Mouse (Mus musculus) lung, postnatal 10 days (tissue): ENCODE data around the gene Phyhipl.

Source experiments
- DNase-seq: peaks from one replicate; pipeline ENCODE4 v3.0.0; 2021

Gene Phyhipl

DNA sequence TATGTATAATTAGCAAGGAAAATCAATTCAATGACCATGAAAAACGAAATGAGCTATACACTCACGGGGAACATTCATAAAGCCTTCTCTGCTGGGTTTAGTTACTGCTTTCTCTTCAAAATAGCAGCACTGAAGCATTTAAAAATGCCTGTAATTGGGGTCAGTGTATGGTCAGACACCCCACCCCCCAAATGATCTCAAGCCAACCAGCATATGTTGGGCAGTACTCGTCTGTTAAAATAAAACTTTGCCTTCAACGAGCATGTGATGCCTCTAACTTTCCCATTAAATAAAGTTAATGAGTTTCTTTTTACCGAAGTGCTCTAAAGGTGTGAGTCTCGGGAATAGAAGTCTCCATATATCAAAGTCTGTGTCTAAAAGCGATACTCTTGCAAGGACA, at the start of gene Phyhipl:
TSS of gene Phyhipl (minus strand) at position 138 of the 400 bp plus-strand sequence.
- DNase-seq, result no peak

DNA sequence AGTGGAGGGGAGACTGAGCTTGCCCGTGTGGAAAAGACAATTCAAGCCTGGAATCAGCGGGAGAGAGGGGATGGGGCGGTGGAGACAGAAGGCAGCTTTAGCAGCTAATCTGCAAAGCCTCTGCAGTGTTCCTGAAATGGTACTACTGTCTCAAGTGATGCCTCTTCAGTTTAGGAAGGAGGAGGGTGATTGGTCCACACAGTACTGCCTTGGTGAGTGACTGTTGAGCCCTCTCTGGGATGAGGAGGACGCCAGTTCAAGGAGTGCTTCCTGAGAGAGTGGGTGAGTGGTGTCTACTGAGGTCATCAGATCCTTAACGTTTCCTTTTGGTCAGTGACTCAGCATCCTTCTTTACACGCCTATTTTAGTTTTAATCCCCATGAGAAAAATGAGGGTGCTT, 47.4 kb upstream of the Phyhipl start:
- DNase-seq, result no peak

DNA sequence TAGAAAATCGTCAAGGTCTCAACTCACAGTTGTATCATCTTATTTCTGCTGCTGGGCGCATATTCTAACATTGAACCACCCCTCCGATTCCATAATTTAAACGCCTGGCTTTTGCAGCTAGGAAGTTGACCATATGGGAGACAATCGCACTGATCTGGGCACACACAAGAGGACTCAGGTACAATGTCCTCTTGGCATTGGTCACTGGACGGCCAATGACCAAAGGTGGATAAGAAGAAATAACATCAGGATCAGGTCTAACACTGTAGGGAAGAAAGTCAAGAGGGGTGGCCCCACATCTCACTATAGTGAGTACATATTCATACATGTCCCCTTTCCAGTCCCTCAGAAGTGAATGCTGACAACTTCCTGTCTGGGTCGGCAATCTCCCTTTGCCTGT, 43.8 kb upstream of the Phyhipl start:
- DNase-seq, result no peak

DNA sequence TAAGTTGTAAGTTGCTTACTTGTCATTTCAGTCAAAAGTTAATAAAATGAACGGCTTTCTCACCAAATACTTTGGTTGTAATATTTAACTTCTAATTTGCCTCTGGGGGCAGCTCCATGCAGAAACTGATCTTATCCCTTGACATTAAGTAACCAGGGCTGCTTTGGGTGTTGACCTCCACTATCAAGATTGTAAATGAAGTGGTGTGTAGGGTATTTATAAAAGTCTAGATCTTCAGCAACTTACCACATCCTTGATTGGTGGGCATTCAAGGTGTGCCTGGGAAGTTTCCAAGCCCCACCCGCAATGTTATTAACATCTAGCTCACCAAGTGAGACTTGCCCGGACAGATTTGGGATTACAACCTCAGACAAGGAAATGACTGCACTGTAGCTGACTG, 42.2 kb upstream of the Phyhipl start:
- DNase-seq, result no peak

DNA sequence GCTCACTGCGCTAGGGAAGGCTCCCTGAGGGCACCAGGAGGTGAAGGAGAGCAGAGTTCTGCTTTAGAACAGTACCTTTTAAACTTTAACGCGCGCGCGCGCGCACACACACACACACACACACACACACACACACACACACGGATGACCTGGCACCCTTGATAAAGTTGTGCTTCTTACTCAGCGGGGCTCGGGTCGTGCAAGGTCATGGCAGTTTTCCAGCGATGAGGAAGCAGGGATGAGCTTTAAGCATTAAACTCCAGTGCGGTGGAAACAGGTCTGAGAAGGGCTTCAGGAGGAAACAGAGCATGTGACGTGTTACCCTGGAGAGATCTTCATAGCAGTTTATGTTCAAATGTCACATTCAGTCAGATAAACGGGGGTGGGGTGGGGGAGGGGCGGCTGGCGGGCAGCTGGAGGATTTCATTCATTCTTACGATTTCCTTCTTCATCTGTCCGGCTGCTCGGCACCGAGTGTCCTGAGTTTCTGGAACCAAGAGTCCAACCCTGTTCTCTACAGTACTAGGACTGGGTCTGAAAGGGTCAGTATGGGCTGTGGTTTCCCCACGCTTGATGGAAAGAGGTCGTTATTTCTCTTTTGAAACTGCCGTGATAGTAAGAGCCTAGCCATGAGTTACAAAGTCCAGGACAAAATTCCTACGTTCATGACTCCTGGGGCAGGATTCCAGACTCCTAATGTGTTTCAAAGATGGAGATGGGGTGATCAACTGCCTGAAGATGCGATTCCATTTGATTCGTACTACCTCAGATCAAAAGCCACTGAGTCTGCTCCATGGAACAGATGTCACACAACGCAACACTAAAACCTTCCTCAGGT, 41.2 kb upstream of the Phyhipl start:
- peak; percentile 9 for DNase-seq

DNA sequence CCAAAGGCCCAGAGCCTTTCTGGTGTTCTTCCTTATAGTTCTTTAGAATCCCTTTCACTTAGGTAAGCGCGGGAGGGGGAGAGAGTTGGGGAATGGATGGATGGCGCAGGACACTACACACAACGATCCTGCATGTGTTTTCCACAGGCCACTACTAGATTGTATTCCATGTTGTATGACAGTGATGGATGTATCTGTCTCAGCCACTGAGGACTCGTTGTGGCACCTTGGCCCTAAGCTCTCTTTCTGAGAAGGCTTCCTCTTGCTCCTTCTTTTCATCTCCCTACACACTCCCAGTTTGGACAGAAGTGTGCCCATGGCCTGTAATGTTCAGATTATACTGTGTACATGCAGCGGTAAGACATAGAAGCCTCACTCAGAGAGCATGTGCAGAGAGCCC, 33.6 kb upstream of the Phyhipl start:
- DNase-seq, result no peak

DNA sequence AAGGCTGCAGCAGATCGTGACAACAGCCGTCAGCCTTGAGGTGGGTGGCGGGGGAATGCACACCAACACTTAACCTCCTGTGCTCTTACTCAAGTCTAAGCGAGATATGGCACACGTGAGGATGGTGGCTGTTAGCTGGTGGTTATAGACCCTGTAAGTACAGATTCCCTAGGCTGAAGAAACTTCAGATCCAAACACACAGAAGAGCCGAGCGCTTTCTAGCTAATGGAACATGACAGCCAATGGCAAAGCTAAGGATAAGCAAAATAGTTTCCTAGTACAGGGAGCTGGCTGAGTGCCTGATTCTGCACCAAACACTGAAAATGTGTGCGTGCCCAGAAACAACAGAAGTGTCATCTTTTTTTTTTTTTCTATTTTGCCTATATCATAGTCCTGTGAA, 33.1 kb upstream of the Phyhipl start:
- peak; percentile 42 for DNase-seq

DNA sequence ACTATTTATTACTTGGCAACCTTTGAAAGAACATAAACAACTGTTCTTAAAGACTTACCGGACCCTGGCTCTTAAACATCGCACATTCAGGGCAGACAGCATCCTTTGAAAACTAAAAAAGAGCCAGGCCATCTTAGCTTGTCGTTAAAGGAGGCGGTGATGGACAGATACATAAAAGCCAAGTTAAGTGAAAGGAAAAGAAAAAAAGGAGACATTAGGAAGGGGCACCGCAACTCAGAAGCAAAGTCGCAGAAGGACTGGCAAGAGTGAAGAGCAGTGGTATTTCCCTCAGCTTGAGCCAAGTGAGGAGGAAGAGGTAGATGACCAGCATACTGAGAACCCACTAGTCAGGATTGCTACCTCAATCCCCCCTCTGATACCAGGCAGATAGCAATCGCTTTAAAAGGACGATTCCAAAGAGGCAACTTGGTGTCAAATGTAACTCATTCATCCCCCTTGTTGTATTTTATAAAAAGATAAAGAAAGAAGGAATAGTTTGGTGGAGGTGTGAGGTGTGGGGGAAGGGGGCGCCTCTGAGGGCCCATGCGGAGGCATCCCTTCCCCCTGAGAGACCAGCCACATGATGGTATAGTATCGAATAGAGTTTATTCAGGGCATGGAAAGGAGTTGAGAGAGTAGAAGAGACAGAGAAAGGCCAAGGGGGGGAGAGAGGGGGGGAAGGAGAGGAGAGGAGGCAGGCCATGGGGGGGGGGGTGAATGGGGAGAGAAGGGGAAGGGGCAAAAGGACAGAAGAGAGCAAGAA, 31.4 kb upstream of the Phyhipl start:
- no peak for DNase-seq

DNA sequence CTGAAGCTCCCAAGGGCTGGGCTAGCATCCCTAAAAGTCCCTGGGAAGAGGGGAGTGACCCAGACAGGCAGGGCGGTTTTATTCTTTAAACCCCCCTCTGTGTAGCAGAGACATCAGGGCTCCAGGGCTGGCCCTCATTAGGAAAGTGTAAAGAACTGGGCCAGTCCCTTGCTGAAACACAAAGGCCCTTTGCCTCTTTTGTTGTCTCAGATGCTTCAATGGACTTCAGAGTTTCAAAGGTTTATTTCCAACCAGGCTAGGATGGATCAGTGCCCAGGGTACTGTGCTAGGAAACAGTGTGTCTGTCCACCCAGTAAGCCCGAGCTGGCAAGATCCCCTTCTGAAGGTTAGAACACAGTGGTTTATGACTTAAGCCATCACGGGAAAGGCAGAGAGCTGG, 30.7 kb upstream of the Phyhipl start:
- no peak for DNase-seq

DNA sequence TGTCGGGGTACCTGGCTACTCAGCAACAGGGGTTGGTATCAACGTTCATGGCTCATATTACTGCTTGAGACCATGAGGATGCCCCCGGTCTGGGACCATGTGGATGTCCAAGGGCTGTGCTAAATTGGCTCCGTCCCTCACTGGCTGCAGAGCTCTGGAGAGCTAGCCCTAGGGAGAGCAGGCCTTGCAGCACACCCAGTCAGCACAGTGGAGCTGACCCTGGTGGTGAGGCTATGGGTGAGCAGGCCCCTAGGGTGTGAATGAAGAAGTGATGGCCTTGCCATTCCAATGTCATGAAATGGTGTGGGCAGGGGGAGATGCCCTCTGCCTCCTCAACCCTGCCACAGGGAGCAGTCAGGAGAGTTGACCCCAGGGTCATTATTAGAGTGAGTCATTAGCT, 27.7 kb upstream of the Phyhipl start:
- no peak for DNase-seq

DNA sequence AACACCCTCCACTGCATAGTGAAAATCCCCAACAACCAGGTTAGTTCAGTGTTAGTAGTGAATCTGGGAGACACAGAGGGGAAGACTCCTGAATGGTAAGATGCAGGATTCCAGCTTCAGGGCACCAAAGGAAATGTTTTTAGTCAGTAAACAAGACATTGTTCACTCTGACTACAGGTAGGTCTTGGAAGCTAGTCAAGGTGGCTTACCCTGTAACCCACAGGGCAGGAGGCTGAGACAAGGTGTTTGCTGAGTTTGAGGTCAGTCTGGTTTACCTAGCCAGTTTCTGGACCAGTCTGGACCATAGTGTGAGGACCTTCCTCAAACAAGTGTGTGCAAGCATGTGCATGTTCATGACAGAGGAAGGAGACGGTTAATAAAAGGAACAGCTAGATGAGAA, 22.2 kb upstream of the Phyhipl start:
- DNase-seq, result no peak

DNA sequence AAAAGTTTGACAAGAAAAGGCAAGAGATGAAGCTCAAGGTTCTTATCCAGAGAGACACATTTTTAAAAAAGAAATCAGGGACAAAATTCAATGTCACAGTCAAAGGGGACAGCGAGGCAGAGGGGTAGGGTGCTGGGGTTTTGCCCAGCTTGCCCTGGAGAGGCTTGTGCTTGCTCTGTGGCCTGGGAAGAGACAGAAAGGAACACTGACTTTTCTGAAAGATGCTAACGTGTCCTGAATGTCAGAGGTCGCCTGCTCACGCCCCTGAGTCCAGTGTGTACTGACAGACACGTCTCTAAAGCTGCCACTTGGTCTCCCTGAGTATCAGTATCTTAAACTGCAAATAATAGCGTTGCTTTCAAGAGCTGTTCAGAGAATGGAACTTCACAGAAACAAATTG, 507 bp upstream of the Phyhipl start:
- DNase-seq, result no peak

DNA sequence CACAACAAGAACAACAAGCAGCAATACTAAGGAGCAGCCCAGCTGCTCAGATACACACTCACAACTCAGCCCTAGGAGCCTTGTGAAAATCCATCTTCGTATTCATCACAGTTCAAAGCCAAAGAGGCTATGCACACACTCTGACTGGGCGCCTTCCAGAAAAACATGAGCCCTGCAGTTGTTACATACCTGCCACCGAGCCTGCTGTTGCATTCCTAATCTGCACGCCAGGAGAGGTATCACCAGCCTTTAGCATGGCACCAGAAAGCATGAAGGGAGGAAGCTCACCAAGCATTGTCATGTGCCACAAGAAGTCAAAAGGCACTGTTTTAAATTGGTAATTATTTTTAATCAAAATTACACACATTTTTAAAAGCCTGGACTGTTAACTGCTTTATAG, 1.1 kb downstream of the Phyhipl start:
- DNase-seq, result no peak

DNA sequence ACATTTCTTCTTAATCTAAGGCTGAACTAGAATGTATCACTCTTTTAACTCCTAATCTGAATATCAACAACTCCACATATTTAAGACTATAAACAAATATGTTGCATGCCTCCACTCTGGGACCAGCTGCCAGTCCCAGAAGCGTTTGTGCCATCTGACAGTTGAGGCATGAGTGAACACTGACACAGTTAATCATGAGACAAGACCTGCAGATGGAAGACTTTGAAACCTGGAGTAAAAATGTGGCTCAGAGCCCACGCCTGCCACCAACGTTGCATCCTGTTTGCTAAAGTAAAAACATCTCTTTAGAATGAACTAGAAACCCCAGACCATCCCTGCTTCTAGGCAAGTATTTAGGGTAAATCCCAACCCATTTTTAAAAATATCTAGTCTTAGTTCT, 1.6 kb downstream of the Phyhipl start:
- DNase-seq, result no peak

DNA sequence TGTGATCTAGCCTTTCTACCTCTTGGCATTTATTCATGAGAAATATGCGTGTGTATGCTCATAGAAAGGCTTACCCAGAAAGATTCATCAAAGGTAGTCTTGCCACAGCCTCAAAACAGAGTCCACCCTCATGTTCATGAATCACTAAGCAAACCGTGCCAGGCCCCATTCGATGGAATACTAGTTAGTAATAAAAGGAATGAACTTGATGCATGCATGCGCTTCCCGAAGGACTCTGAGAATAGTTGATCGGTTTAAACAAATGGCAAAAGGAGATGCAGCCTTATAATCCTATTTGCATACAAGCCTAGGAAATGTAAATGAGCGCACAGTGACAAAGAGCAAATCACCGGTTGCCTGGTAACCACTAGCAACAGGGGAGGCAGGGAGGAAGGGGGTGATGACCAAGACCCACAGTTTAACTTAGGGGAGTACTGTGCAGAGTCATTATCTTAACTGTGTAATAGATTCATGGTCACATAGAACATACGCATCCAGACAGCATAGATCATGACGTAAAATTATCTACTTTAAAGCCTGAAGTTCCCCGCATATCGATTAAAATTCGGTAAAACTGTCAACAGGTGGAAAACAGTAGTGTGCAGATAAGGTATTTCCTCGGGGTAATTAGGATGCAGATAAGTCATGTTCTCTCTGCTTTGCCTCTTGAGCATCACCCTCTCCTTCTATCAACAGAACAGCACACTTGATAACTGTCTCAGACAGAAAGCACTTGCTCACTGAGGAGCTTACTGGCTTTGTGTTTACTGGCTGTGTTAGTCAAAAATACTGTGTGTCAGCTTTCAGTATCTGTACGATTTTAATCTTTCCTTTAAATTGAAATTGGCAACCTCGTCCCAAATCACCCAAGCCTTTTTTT, 3.8 kb downstream of the Phyhipl start:
- DNase-seq, result no peak

DNA sequence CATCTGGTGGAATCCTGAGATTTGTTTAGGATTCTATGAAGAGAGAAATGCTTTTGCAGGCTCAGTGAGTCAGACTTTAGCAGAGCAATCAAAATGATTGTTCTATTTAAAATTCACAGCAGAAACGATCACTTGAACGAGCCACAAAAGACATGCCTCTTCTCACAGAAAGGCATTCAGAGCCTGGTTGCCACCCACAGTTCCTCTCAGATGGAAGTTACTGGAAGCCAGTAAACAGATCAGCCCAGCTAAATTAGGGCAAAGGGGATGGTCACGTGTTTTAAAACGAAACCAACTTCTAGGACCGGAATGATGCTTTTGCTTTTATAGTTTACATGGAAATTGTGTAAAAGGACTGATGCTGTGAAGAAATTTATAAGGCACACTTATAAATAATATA, 6.9 kb downstream of the Phyhipl start:
- no peak for DNase-seq

DNA sequence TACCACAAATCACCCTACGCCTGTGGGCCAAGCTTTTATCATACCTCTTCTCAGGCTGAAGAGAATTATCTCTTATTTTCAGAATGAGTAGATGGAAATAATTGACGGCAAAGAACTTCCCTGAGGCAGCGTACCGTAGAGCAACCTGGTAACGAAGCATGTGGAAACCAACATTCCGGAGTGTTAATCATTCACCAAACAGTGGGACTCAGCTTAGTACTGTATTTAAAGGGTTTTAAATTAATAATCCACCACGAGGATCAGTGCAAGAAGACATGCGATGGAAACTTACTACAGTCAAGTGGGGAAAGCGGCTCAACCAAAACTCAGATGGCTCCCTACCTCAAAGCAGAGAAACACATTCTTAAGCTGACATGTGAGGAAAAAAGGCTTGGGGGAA, 12.6 kb downstream of the Phyhipl start:
- DNase-seq, result no peak

DNA sequence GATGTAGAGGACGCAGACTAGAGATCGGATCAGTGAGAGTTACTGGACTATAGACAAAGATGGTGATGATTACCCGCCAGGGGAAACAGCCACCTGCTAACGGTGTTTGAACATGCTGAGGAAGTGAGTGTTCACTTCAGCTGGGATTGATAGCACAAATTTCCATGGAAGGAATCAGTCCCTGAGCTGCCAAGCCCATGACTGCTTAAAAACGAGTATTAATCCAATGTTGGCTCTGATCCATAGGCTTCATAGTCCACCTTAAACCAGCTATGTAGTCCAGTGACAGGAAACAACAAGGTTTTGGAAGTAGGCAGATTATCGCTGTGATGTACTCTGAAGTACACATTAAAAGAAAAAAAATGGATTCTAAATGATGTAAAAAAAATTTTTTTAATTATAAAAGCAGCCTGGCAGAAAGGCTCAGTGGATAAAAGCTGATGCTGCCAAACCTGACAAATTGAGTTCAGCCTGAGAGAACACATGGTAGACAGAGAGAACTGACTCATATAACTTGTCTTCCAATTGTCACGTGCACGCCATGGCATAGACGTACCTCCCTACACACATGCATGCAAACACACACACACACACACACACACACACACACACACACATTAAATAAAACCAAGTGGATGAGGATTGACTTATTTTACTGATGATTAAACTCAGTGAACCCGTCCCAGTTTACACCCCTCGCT, 14.7 kb downstream of the Phyhipl start:
- no peak for DNase-seq

DNA sequence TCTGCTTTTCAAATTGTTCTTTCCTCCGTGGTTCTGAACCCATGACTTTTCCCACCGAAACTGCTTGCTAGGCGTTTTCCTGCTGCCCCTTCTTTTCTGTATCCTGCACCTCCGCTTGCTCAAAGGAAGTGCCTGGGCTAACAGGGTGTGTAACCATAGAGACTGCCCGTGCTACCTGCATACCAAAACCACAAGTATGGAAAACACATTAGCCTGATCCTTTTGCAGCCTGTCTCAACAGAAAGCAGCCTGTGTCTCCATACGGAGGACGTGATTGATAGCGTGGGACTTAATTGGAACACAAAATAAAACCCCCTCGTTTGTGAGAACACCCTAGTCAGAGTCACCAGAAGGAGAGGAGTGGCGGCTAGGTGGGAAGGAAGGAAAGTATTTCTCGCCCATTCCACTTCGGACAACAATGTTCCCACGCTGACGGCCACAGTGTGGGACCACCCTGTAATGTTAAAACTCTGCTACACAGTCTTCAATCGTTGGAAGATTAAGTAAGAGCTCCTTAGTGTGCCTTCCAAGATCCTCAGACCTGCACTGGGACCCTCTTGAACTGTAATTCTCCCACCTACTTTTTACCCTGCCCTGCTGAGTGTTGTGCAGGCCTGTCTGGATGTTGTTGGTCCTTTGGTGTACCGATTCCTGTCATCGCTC, 15.6 kb downstream of the Phyhipl start:
- DNase-seq, result no peak

DNA sequence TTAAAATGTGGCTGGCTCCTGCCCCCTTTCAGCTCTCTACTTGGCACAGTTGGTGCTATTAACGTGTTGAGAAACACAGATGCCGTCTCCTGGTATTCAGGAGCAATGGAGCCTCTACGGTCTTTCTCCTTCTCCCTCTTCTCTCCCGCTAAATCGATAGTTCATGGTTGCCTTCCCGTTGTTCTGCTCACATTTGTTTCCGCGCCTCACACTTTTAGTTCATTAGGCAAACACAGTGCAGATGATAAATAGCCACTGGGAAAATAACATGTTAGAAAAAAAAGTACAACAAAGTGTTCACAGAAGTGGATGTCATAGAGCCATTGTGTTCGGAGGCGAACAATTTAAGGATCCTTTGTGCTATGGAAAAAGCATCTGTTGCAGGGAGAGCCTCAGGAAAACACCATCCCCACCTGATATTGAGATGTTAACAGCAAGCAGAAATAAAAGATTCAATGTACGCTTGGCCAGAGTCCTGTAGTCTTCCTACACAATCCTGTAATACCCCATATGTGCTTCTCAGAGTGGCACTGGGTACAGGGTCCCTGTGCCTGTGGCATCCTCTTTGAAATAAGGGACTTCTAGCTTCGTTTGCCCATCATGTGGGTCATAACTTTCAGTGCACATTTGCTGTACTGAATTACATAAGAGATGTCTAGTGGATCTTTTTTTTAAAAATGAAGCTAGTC, 18.0 kb downstream of the Phyhipl start:
- DNase-seq, result no peak

DNA sequence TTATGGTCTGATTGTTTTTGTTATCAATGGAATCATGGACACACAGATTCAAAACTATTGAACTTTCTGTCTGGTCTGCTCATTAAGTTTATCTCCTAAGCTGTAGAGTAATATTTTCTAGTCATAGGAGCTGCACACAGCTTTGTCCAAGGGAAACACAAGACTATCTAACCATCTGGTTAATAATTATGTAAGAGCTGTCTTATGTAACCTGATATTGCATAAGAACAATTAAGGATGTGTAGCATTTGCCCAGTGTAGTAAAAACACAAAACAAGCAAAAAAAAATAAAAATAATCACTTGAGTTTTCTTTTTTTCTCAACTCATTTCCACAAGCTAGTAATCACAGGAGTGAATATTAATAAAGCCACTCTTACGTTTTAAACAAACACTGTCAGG, 20.5 kb downstream of the Phyhipl start:
- DNase-seq, result no peak

DNA sequence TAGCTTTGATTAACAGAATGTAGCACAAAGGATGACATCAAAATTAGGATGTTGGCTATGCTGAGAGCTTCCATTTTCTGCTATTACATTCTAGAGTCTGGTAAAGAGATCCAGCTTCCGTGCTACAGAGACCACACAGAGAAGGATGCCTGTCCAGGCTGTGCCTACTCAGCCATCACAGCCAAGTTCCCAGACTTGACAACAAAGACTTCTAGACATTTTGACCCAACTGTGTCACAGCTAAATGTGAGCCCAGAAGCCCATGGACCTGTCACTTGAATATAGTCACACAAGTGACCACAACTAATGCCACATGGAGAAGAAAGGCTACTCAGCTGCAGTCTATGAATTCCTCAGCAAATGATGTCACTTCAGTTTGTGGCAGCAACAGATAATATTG, 24.6 kb downstream of the Phyhipl start:
- no peak for DNase-seq
